Mouse (Mus musculus): ENCODE measurements around the gene Glo1.
"Not testable (repeated sequence)": the region's sequence is repeated elsewhere in the genome, so short reads cannot be mapped to it uniquely, and the experiment has no call there.

Glo1 gene

DNA sequence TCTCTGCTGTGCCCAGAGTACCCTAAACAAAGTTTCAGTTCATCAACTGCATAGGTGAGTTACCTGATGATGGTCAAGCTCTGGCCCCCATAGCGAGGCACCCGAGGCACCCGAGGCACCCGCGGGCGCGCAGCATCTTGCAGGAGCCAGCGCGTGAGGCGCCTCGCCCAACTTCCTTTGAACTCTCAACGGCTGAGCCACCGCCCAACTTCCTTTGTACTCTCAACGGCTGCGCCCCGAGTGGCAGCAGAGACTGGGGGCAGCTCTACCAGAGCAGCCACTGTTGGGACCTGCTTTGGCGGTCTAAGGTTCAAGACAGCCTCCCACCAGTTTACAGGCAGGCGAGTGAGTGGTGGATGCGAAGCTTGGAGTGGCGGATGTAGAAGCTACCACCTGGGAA is at the start of gene Glo1:
TSS of gene Glo1 (minus strand) at position 153 of the 400 bp plus-strand sequence.
- in situ Hi-C loops (cut with MboI; ENCODE audit: low sequenced_read_pairs) = not testable (repeated sequence)

DNA sequence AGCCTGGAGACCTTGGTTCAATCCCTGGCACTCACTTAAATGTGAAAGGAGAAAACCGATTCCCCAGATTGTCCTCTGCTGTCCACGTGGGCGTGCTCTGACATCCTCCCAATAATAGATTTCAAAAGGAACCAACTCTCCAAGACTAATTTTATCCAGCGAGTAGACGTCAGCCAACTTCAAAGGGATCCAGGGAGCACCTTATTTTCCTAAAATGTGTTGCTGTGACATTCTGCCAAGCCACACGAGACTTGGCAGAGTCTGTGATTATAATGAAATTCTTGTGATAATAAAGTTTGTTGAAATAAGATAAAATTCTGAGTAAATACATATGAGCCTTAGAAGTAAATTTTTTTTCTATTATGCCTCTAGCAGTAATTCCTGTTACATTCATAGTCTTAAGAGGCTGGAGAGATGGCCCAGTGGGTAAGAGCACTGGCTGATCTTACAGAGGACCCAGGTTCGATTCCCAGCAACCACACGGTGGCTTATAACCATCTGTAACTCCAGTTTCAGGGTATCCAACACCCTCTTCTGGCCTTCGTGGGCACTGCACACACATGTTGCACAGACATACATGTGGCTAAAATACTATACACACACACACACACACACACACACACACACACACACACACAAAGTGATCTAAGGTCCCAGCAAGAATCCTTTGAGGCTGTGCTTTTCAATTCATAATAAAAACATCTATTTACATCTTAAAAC is 48.5 kb upstream of the Glo1 start:
- in situ Hi-C loops (cut with MboI; ENCODE audit: low sequenced_read_pairs) = no loop called here

DNA sequence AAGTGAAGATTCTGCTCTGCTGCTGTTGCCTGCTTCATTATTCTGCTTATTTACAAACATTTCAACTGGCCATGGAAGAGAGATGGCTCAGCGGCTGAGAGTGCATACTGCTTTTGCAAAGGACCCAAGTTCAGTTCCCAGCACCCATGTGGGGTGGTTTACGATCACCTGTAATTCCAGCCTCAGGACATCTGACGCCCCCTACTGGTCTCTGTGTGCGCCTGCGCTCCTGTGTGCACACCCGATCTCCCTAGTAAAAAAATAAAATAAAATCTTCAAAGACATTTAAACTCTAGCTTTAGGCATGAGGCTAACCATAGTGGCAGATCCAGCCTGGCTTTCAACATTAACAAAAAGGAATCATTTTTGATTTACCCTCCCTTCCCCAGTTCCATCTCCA is 46.4 kb upstream of the Glo1 start:
- in situ Hi-C loops (cut with MboI; ENCODE audit: low sequenced_read_pairs) = no loop called here

DNA sequence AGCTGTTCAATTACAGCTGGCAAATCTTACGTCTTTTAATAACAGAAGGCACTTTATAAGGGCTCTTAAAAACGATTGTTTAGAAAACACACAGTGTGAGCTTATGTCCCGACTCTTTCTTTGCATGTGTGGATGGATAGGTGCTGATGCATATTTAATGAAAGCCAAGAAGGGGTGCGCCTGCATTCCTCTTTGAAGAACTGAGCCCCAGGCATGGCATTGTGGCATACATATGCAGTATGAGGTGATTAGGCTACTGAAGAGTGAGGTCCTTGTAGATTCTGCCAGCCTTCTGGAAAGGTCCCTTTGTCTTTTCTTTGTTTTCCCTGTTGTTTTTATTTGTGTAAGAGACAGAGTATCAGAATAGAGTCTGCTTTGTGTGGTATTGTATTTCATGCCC is 45.9 kb upstream of the Glo1 start:
- in situ Hi-C loops (cut with MboI; ENCODE audit: low sequenced_read_pairs) = no loop called here

DNA sequence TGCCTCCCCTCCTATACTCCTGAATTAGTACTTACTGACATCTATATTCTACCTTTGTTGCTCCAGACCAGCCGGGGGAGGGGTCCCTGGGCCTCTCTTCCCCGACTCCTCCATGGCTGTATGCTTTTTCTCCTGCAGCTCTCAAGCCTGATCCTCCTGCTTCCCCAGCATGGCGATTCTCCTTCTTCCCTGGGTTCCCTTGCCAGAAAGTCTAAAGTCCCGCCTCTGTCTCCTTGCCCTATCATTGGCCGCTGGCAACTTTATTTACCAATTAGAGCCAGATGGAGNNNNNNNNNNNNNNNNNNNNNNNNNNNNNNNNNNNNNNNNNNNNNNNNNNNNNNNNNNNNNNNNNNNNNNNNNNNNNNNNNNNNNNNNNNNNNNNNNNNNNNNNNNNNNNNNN is 38.2 kb upstream of the Glo1 start:
- in situ Hi-C loops (cut with MboI; ENCODE audit: low sequenced_read_pairs) = no loop called here

DNA sequence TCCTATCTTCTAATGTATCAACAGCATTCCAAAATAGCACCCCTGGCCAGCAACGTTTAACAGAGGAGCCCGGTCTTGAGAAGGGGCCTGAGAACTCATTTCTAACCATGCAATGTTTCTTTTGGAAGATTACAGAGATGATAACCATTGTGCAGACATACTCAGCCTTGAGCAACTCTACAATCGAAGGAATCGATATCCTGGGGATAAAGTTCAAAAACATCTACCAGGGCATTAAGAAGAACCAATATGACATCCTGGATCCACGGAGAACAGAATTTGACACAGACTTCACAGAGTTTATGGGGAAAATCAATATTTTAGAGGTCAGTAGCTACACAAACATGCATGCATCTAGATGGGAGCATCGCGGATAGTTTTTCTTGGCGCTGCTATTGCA is 36.5 kb upstream of the Glo1 start:
- in situ Hi-C loops (cut with MboI; ENCODE audit: low sequenced_read_pairs) = no loop called here

DNA sequence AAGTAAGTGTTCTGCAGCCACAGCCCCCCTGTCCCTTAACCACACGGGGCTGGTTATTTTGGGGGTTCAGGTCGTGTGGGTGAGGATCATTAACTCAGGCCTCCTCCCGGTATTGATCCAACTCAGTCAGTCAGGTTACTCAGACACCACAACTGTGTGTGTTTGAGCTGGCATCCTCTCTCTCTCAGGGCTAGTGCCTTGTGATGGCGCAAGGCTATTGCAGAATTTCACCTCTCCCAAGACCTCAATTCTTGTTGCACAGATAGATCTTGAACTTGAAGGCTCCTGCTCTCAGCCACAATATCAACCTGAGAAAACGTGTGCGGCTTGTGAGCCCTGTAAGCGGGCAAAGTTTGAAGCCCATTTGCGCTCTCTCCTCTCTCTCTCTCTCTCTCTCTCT is 35.5 kb upstream of the Glo1 start:
- in situ Hi-C loops (cut with MboI; ENCODE audit: low sequenced_read_pairs) = no loop called here

DNA sequence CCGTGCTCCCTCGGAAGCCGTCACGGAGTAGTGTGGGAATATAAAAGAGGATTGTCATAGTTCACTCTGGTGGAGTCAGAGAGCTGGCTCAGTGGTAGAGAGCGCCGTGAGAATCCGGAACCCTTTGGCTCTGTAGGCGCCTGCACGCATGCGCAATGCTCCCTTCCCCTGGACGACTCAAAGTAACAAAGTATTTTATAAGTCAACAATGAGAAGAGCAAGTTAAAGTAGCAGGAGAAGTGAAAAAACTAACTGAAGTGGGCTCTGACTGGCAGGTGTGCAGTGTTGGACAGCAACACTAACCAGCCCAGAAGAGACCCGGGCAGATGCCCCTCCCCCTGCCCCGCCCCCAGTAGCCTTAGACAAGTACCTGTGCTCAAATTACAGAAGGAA is 31.5 kb upstream of the Glo1 start:
- in situ Hi-C loops (cut with MboI; ENCODE audit: low sequenced_read_pairs) = no loop called here

DNA sequence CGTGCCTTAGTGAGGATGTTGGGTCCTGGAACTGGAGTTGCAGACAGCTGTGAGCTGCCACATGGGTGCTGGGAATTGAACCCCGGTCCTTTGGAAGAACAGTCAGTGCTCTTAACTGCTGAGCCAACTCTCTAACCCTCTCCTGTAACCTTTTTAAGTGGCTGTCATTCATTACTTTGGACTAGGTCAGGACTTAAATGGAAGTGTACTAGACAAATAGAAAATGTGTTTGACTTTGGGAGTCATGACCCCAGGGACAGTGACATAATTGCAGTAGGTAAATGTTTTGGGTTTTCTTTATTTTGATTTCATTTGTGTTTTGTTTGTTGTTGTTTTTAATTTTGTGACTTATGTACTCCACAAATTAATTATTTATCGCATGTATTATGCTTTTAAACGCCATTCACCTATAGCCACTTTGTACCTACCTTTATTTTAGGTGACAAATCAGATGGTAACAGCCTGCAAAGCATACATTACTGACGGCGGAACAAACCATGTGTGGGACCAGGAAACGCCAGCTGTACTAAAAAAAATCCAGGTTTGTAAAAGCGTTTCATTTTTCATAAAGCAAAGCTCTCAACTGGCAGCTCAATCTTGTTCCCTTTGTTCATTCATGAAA is 31.0 kb upstream of the Glo1 start:
- in situ Hi-C loops (cut with MboI; ENCODE audit: low sequenced_read_pairs) = no loop called here

DNA sequence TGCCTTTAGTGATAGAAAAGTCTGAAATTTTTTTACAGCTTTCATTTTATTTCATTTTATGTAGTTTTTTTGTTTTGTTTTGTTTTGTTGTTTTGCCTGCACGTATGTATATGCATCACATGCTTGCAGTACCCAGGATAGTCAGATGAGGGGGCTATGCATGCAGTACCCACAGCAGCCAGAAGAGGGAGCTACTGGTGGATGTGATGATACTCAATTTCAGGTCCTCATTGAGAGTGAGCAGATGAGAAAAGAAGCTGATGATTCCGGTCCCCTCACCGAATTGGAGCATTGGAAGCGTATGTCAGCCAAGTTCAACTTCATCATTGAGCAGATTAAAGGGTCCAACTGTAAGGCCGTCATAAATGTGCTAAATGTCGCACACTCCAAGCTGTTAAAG is 26.3 kb upstream of the Glo1 start:
- in situ Hi-C loops (cut with MboI; ENCODE audit: low sequenced_read_pairs) = no loop called here

DNA sequence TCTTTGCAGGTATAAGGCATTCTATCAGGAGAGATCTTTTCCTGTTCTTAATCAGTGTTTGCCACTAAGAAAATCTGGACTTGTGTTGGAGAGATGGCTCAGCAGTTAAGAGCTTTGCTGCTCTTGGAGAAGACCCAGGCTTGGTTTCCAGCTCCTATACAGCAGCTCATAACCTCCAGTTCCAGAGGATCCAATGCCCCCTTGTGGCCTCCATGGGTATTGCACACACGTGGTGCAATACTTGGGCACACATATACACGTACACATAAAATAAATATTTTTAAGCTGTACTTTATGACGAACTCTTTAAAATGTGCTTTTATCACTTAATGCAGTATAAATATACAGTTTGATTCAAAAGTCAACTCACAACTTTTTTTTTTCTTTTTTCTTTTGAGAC is 22.1 kb upstream of the Glo1 start:
- in situ Hi-C loops (cut with MboI; ENCODE audit: low sequenced_read_pairs) = no loop called here

DNA sequence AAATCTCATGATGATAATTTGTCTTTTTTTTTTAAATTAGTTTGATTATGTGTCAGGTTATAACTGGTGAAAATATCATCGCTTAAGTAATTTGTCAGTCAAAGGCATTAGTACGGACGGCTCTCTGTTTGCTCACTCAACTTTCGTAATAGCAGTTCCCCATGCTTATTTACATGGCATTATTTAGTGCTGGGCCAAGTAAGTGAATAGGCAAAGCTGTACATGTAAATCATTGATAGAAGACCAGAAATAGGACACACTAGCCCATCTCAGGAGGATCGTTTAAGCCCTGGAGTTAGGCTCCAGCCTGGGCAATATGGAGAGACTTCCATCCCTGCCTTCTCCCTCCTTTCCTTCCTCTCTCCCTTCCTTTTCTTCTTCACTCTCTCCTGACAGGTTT is 14.2 kb upstream of the Glo1 start:
- in situ Hi-C loops (cut with MboI; ENCODE audit: low sequenced_read_pairs) = no loop called here

DNA sequence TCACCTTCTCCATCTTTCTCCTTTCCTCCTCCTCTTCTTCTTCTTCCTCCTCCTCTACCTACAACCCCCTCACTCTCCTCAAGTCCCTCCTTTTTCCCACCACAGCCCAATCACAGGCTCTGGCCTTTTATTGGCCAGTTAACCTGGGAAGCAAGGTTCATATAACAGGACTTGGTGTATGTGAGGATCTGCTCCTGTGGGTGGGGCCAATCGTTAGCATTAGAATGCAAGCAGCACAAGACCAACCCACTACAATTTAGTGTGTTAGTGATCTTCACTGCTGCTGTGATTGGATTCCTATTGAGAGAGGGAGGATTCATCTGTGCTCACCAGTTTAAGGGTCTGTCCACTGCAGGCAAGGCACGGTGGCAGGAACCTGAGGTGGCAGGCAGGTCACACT is 12.3 kb upstream of the Glo1 start:
- in situ Hi-C loops (cut with MboI; ENCODE audit: low sequenced_read_pairs) = no loop called here

DNA sequence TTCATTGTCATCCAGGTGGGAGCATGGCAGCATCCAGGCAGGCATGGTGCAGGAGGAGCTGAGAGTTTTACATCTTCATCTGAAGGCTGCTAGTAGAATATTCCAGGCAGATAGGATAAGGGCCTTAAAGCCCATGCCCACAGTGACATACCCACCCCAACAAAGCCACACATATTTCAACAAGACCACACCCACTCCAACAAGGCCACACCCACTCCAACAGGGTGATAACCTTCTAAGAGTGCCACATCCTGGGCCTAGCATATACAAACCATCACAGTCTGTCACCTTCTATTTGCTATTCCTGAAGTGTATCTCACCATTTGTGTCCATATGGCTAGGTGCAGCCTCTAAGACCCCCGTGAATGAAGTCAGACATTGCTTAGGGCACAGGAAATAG is 11.0 kb upstream of the Glo1 start:
- in situ Hi-C loops (cut with MboI; ENCODE audit: low sequenced_read_pairs) = no loop called here

DNA sequence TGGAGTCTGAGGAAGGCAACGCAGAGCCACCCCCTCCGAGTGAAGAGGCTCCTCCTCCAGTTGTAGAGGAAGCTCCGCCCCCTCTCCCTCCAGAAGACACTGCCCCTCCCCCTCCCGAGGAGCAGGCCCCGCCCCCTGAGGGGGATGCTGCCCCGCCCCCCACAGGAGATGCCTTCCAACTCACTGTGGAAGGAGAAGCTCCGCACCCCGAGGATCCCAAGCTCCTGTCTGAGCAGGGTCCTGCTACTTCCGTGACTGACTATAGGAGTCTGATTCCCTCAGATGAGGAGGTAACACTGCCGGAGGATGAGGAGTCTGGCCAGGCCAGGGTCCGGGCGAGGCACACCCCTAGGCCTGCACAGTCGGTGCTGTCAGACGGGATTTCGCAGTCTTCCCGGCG is 8.7 kb upstream of the Glo1 start:
- in situ Hi-C loops (cut with MboI; ENCODE audit: low sequenced_read_pairs) = no loop called here

DNA sequence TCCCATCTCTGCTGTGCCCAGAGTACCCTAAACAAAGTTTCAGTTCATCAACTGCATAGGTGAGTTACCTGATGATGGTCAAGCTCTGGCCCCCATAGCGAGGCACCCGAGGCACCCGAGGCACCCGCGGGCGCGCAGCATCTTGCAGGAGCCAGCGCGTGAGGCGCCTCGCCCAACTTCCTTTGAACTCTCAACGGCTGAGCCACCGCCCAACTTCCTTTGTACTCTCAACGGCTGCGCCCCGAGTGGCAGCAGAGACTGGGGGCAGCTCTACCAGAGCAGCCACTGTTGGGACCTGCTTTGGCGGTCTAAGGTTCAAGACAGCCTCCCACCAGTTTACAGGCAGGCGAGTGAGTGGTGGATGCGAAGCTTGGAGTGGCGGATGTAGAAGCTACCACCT is 2.5 kb downstream of the Glo1 start, which contains the start of gene Dnah8:
TSS of gene Dnah8 (plus strand) at position 223 of the 400 bp plus-strand sequence.
- in situ Hi-C loops (cut with MboI; ENCODE audit: low sequenced_read_pairs) = not testable (repeated sequence)

DNA sequence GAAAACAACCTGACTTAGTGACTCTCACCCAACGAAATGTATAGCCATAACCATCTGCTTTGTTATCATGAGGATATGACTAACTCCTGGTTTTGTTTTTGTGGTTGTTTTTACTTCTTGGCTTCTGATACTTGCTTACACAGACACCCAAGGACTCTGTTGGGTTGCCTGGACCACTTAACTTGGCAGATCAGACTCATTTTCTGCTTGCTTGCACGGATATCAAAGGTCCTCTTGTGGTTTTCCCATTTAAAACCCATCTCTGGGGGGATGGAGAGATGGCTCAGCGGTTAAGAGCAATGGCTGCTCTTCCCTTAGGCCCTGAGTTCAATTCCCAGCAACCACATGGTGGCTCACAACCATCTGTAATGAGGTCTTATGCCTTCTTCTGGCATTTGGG is 3.5 kb downstream of the Glo1 start:
- in situ Hi-C loops (cut with MboI; ENCODE audit: low sequenced_read_pairs) = no loop called here

DNA sequence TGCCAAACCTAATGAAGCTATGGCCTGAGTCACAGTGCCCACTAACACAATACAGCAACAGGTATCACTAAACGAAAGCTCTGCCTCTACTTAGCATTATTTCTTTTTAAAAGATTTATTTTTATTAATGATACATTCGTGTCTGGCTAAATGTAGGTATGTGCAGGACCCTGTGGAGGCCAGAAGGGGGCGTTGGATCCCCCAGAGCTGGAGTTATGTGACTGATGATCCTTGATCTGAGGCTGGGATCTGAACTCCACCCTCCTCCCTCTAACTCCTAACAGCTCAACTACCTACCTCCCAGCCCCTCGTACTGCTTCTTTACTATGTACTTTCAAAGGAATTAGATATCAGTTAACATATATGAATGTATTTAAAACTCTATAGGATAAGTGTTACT is 5.2 kb downstream of the Glo1 start:
- in situ Hi-C loops (cut with MboI; ENCODE audit: low sequenced_read_pairs) = no loop called here

DNA sequence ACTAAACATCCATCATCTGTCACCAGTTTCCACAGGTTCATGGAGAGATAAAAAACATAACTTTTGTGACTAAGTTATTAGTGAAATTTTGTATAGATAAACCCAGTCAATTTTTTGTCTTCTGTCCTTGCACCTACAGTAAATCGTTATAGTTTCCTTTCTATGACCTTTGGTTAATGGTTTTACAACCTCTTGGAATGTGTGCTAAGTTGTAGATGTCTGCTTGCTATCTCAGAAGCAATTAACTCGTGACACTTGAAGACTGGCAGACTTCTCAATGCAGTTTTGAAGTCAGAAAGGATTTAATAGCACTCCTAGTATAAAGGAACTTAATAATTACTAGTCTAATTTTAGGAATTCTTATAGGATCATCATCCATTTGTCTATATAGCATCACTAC is 6.1 kb downstream of the Glo1 start:
- in situ Hi-C loops (cut with MboI; ENCODE audit: low sequenced_read_pairs) = no loop called here

DNA sequence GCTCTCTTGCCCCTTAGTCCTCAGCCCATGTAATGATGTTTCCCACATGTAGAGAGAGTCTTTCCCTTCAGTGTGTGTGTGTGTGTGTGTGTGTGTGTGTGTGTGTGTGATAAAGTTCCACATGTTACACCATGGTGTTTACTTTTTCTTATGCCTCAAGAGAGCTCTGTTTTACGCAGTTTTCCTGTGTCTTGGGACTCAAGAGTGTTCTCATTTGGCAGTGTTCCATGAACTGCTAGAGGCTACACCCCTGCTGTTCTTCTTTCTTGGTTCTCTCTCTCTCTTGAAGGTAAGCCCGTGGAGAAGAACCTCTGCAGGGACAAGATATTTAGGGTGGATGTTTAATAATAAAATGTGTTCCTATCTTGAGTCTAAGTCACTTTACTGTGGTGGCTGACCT is 7.5 kb downstream of the Glo1 start:
- in situ Hi-C loops (cut with MboI; ENCODE audit: low sequenced_read_pairs) = no loop called here

DNA sequence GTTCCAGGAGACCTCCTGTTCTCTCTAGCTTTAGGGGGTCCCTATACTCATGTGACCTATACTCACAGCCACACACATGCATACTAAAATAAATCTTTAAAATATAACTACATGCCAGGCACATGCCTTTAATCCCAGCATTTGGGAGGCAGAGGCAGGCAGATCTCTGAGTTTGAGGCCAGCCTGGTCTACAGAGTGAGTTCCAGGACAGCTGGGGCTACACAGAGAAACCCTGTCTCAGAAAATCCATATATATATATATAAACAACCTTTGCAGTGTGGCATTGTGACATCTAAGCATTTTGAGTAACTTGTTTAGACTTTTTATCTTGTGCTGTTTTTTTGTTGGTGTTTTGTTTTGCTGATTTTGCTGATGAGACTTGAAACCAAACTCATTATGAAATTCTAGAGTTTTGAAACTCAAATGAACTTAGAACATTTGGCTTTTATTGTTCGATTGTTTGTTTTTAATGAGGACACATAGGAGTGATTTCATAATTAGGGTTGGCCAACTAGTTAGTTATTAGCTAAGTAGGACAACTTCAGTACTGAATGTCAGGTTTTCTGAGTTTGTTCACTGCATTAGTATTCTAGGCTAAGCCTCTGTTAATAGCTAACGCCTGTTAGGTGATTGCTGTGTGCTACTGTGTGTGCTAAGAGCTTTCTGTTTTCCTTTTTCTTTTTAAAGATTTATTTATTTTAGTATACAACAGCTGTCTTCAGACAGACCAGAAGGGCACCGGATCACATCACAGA is 8.4 kb downstream of the Glo1 start:
- in situ Hi-C loops (cut with MboI; ENCODE audit: low sequenced_read_pairs) = no loop called here

DNA sequence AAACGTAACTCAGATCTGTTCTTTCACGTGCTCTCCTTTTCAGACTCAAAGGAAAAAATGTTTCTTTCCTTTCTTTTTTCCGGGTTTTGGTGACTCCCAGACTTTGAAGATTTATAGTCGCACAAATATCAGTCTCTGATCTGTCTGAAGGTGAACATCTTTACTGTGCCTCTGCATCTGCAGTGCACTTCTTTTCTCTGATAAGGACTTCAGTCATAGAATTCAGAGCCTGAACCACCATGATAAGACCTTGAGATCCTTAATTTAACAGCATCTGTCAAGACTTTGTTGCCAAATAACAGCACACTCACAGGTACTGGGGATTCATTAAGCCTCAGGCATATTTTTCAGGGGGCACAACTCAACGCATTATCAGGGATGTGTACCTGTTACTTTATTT is 10.5 kb downstream of the Glo1 start:
- in situ Hi-C loops (cut with MboI; ENCODE audit: low sequenced_read_pairs) = no loop called here
